Comparison of ENCODE assay signal across 10 mouse cellular contexts in the genomic region with DNA sequence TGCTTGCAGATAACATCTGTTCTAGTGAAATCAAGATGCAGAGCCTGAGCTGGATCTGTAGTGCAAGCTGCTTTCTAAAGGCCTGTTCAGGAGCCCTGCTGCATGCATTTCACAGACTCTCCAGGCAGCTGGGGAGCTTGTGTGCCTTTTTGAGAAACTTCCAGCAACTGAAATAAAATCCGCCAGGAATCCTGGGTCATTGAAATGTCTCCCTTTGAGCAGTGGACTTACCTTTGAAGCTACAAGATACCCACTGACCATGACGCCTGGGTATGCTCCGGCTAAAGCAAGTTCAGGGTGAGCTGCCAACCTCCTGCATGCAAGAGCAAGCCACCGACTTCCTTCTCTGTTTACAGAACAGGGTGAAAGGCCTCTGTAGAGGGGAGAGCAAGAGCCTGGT.
DNase-seq lines count a peak whose midpoint lies in the region; ATAC-seq and TF ChIP-seq lines count a peak whose summit lies in the region.
"Had no signal": no experiment of that assay in that cellular context is flagged by ENCODE, and none has a peak within 500 bp of the region (broad histone marks: within the 10 kb centered on the region; RNA-seq: fewer than 3 reads in every experiment).

No protein-coding gene starts in this region.

- no peak overlapping the region for H3K4me2 ChIP-seq in embryonic facial prominence, embryonic 13.5 days
- no peak overlapping the region for H3K4me2 ChIP-seq in limb, embryonic 14.5 days (replicated peaks; ENCODE audit: low read depth, low read length, severe bottlenecking)

- no peak overlapping the region for H3K4me3 ChIP-seq in embryonic facial prominence, embryonic 13.5 days
- no peak overlapping the region for H3K4me3 ChIP-seq in limb, embryonic 14.5 days (replicated peaks; ENCODE audit: low read length)

- peaks cover 8% of the 10 kb centered on the region for H3K4me1 ChIP-seq in embryonic facial prominence, embryonic 13.5 days
- H3K4me1 ChIP-seq in limb, embryonic 14.5 days (ENCODE audit: control insufficient read depth, insufficient read depth, low read length), result no peaks in the 10 kb centered on the region

- H3K27me3 ChIP-seq in embryonic facial prominence, embryonic 13.5 days, result no peaks in the 10 kb centered on the region
- H3K27me3 ChIP-seq in limb, embryonic 14.5 days (ENCODE audit: control insufficient read depth, insufficient read depth, low read length), result no peaks in the 10 kb centered on the region

- H3K36me3 ChIP-seq in embryonic facial prominence, embryonic 13.5 days, result no peaks in the 10 kb centered on the region
- H3K36me3 ChIP-seq in limb, embryonic 14.5 days (ENCODE audit: control insufficient read depth, insufficient read depth, low read length), result no peaks in the 10 kb centered on the region

- WGBS in embryonic facial prominence, embryonic 13.5 days, result 5% methylated on average over 4 of the region's 4 CpGs
- WGBS in limb, embryonic 14.5 days, result 49% methylated on average over 4 of the region's 4 CpGs

- peak overlapping the region; percentile 52; the same call in 1 of the 2 replicates for H3K27ac ChIP-seq in embryonic facial prominence, embryonic 13.5 days
- H3K27ac ChIP-seq in limb, embryonic 14.5 days (replicated peaks; ENCODE audit: low read depth, low read length), result no peak overlapping the region; the same call in 1 of the 2 replicates

- TF ChIP-seq POLR2A in limb, embryonic 14.5 days (IDR thresholded peaks at IDR 0.05; ENCODE audit: borderline replicate concordance, extremely low read depth, insufficient read depth, insufficient read length), result no peak

- H3K9me3 ChIP-seq in embryonic facial prominence, embryonic 13.5 days, result no peaks in the 10 kb centered on the region
- H3K9me3 ChIP-seq in limb, embryonic 14.5 days (ENCODE audit: control insufficient read depth, low read length), result no peaks in the 10 kb centered on the region

- H3K9ac ChIP-seq in embryonic facial prominence, embryonic 13.5 days, result no peak overlapping the region
- H3K9ac ChIP-seq in limb, embryonic 14.5 days (ENCODE audit: low read depth, low read length, severe bottlenecking), result no peak overlapping the region

- DNase-seq in kidney, postnatal 4 days, result peak; percentile 1 to 5
- no peak for DNase-seq in kidney, adult 18-20 months
- peak; percentile 79 for DNase-seq in embryo, embryonic 10.5 days (ENCODE audit: low spot score)
- DNase-seq in limb, embryonic 14.5 days (ENCODE audit: low spot score), result peak; percentile 29
- no peak for DNase-seq in cerebellum, adult 18-20 months
- DNase-seq in spleen, adult 18-20 months, result no peak
- DNase-seq: cerebellum, postnatal 36 days; liver; lung, postnatal 10 days had no signal

- ATAC-seq in embryonic facial prominence, embryonic 13.5 days (ENCODE audit: insufficient number of reproducible peaks, insufficient read depth, low FRiP score, low TSS enrichment, low read depth), result no peak
- ATAC-seq in limb, embryonic 14.5 days (ENCODE audit: low FRiP score, low read depth), result peak; percentile 26; the same call in 1 of the 2 replicates

Comparison
In these comparisons a context has a peak if more than half of its experiments do, and no peak if none do; other contexts are left out.
1. DNase-seq: peak in kidney, postnatal 4 days (2 of 2), embryo, embryonic 10.5 days (single experiment) and limb, embryonic 14.5 days (single experiment); none in kidney, adult 18-20 months (single experiment), cerebellum, adult 18-20 months (0 of 2) and spleen, adult 18-20 months (0 of 2).